Mouse (Mus musculus) heart, embryonic 16.5 days (tissue): Measurements from ENCODE around the gene Acss1. TPM values are rescaled to one million over a fixed set of nuclear protein-coding genes. Genes with fewer than 3 reads are reported as not detected.

Source experiments
- ATAC-seq: fragments of 200-750 bp; cut with Nextera tagmentation; replicated peaks from 2 replicates; pipeline ENCODE4 v1.8.0; 2017; ENCODE audit warnings: moderate number of reproducible peaks; ENCODE audit not compliant: insufficient read depth, low FRiP score; ENCODE audit errors: extremely low read depth
- H3K27ac ChIP-seq: fragments of 300-500 bp; sonication (generic); 2 replicates; pipeline ENCODE4 v1.5.1; 2014; ENCODE audit warnings: mild to moderate bottlenecking, low read length, control low read depth, moderate library complexity
- H3K27me3 ChIP-seq: fragments of 300-500 bp; sonication (generic); 2 replicates; pipeline ENCODE4 v1.6.1; 2014; ENCODE audit warnings: low read length, mixed read lengths; ENCODE audit not compliant: control insufficient read depth, insufficient read depth
- H3K36me3 ChIP-seq: fragments of 300-500 bp; sonication (generic); 2 replicates; pipeline ENCODE4 v1.6.1; 2014; ENCODE audit not compliant: control insufficient read depth, insufficient read depth
- H3K4me1 ChIP-seq: fragments of 300-500 bp; sonication (generic); 2 replicates; pipeline ENCODE4 v1.6.1; 2014; ENCODE audit warnings: low read length, mixed read lengths; ENCODE audit not compliant: control insufficient read depth, insufficient read depth
- H3K4me2 ChIP-seq: fragments of 300-500 bp; sonication (generic); 2 replicates; pipeline ENCODE4 v1.6.1; 2014; ENCODE audit warnings: low read depth, mild to moderate bottlenecking, control low read depth, low read length
- H3K4me3 ChIP-seq: fragments of 300-500 bp; sonication (generic); 2 replicates; pipeline ENCODE4 v1.5.1; 2014; ENCODE audit warnings: mild to moderate bottlenecking, control low read depth, low read length
- H3K9ac ChIP-seq: fragments of 300-500 bp; sonication (generic); 2 replicates; pipeline ENCODE4 v1.6.1; 2014; ENCODE audit warnings: low read length, control low read depth
- H3K9me3 ChIP-seq: fragments of 300-500 bp; sonication (generic); replicated peaks from 2 replicates; pipeline ENCODE4 v1.6.1; 2016; ENCODE audit warnings: low read length; ENCODE audit not compliant: control insufficient read depth
- WGBS: fragments of 180-500 bp; shearing (Covaris S2); extraction: QIAGEN DNeasy Blood & Tissue Kit; methylation state at CpG from one replicate; pipeline ENCODE4 v1.1.7; 2014; 5-methylcytosine and 5-hydroxymethylcytosine counted together
- polyA plus RNA-seq: library from polyadenylated mRNA; unstranded; fragments of >200 nt; fragmentation: Nextera tagmentation; extraction: Ambion mirVana; gene quantifications from 2 replicates; pipeline ENCODE4 v1.2.1, GENCODE M21; 2015

The Acss1 gene
- polyA plus RNA-seq, 1 experiment from 2014 or later, result 15.4 TPM

DNA sequence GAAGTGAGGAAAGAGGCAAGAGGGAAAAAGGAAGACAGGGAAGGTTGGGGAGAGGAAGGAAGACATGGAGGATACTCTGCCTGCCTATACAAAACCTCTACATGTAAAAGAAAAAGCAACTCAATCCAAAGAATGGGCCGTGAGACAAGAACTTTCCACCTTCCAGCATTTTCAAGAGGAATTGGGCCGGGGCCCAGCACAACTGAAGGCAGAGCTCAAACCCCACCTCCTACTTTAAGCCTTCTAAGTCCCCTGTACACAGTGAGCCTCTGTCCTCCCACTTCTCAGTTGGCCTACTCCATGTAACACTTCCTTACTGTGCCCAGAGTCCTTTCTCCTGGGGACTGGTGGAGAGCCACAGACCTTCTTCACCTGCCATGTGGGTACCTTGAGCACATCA, 6.3 kb downstream of the Acss1 start:
- no peak overlapping the region for H3K9ac ChIP-seq
- peaks cover 19% of the 10 kb centered on the region for H3K4me1 ChIP-seq
- no peak overlapping the region for H3K4me3 ChIP-seq
- peaks cover 3% of the 10 kb centered on the region; the same call in 1 of the 2 replicates for H3K36me3 ChIP-seq
- H3K27me3 ChIP-seq, result no peaks in the 10 kb centered on the region
- 83% methylated on average over 2 of the region's 2 CpGs for WGBS
- H3K27ac ChIP-seq, result no peak overlapping the region
- H3K4me2 ChIP-seq, result no peak overlapping the region
- ATAC-seq, result no peak
- H3K9me3 ChIP-seq, result no peaks in the 10 kb centered on the region

DNA sequence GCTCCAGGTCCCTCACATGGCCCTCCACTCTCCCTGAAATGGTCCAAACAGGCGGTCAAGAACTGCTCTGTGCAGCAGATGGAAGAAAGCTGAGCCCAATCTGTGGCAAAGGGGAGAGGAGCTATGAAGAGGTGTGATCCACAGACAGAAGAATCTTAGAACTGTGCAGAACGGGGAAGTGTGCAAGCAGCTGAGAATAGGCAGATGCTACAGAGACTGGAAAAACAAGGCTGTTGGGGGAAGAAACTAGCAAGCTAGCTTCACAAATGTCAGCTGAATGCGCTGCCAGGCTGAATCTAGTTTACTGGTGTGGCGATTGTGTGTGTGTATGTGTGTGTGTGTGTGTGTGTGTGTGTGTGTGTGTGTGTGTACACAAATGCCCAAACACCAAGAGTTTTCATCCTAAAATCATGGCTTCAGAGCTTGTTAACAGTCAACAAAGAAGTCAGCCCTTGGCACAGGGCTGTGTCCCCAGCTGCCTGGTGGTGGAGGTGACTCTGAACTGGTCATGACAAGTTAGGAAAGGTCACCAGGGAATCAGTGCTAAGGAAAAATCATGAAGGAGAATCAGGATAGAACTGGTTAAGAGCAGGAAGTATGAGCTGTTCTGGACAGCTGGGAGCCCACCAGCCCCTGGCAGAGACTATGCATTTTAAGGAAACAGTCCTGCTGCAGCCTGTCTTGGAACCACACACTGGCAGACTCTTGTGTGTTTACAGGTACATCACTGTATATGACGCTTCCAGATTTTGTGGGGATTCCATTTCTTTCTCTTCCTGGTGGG, 7.4 kb downstream of the Acss1 start:
- ATAC-seq, result no peak
- 74% methylated on average over 5 of the region's 5 CpGs for WGBS
- H3K27ac ChIP-seq, result no peak overlapping the region
- no peak overlapping the region for H3K4me3 ChIP-seq
- H3K9me3 ChIP-seq, result no peaks in the 10 kb centered on the region
- peaks cover 3% of the 10 kb centered on the region; the same call in 1 of the 2 replicates for H3K36me3 ChIP-seq
- no peak overlapping the region for H3K4me2 ChIP-seq
- H3K27me3 ChIP-seq, result no peaks in the 10 kb centered on the region
- H3K4me1 ChIP-seq, result peaks cover 17% of the 10 kb centered on the region
- no peak overlapping the region for H3K9ac ChIP-seq

DNA sequence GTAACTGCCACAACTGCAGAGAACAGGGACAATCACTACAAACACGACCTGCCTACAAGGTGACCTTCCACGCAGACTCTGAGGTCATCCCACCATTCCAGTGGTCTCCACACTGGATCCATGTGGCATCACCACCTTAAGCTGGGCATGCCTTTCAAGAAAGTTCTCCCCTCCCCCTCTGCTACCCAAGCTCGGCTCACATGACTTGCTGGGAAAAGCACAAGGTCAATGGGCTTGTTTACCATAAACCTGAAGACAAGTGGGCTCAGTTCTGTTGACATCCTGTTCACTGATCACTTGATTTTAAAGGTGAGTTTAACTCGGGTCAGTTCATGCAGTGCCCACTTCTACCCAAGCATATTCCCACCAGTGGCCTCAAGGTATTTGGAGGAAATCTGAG, 8.3 kb downstream of the Acss1 start:
- ATAC-seq, result no peak
- Histone ChIP-seq H3K4me2 (no peak overlapping the region), H3K4me1 (peaks cover 15% of the 10 kb centered on the region), H3K36me3 (peaks cover 3% of the 10 kb centered on the region; the same call in 1 of the 2 replicates), H3K9me3 (no peaks in the 10 kb centered on the region), H3K4me3 (no peak overlapping the region), H3K9ac (no peak overlapping the region), H3K27me3 (no peaks in the 10 kb centered on the region), H3K27ac (no peak overlapping the region)
- 60% methylated on average over 4 of the region's 4 CpGs for WGBS

DNA sequence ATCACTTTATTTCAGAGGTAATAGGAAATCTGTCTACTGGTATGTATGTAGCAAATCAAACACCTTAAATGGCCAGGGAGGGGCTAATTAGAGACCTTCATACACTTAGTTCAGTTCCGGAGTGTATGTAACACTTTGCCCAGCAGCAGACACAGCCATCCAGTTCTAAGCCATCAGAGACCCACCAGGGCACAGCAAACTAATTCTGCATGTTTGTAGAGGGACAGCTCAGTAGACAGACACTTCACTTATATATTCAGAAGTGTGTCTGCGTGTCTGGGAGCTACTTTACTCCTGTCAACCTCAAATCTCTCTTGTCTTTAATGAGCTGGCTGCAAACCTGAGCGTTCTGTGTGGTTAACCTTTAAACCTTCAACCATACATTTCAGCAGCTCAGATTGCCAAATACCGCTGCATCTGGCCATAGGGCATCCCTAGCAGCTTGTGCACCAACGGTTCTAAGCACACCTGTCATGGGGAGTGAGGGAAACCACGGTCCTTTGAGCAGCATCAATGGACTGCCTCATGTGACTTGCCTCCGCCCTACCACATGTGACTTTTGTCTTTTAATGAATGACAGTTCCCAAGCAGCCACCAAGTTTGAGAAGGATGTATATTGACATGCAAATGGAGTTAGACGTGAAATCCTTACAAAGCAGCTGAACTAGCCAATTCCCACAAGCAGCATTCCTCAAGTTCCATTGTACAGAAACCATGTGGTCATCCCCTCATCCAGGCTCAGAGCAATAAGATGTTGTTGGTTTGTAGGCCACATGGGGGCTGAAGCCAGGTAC, 11.1 kb downstream of the Acss1 start:
- no peaks in the 10 kb centered on the region for H3K4me1 ChIP-seq
- peak; percentile 58 for ATAC-seq
- no peak overlapping the region for H3K4me3 ChIP-seq
- no peaks in the 10 kb centered on the region for H3K27me3 ChIP-seq
- 65% methylated on average over 8 of the region's 8 CpGs for WGBS
- H3K9ac ChIP-seq, result no peak overlapping the region
- peaks cover 3% of the 10 kb centered on the region; the same call in 1 of the 2 replicates for H3K36me3 ChIP-seq
- no peaks in the 10 kb centered on the region for H3K9me3 ChIP-seq
- no peak overlapping the region for H3K27ac ChIP-seq
- H3K4me2 ChIP-seq, result no peak overlapping the region

DNA sequence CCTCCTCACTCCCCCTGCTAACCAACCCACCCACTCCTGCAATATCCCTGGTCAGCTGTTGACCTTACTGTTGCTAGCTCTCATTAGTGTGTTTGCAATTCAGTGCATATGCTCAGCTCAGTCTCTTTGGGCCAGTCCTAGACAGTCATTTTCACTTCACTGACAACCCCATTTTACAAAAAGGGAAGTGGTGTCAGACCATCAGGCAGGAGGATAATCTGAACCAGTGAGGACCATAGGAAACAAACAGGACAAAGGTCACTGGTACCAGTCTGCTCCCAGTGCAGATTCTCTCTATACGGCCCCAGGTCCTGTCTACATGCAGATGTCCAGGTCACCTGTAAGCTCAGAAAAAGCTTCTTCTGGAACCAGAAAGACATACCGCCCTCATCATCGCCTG, 12.2 kb downstream of the Acss1 start:
- H3K4me2 ChIP-seq, result no peak overlapping the region
- ATAC-seq, result no peak
- H3K4me1 ChIP-seq, result peaks cover 2% of the 10 kb centered on the region; the same call in 1 of the 2 replicates
- H3K27me3 ChIP-seq, result no peaks in the 10 kb centered on the region
- no peak overlapping the region for H3K4me3 ChIP-seq
- peaks cover 3% of the 10 kb centered on the region; the same call in 1 of the 2 replicates for H3K36me3 ChIP-seq
- 86% methylated on average over 3 of the region's 3 CpGs for WGBS
- no peaks in the 10 kb centered on the region for H3K9me3 ChIP-seq
- H3K27ac ChIP-seq, result no peak overlapping the region
- no peak overlapping the region for H3K9ac ChIP-seq

DNA sequence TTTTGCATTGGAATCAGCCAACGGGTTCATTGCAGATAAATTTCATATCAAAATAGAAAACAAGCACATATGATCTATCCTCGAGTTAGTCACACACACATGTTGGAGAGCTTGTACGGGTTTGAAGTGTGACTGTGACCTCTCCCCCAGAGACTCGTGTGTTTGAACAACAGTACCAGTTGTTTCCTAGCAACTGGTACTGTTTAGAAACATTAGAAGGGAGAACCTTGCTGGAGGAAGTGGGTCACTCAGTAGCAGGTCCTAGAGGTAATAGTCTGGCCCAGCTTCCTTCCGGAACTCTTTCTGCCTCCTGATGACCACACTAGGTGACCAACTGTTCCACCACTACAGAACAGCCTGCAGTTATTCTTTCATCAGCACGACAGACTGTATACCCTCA, 13.0 kb downstream of the Acss1 start:
- Histone ChIP-seq H3K9ac (no peak overlapping the region), H3K27me3 (no peaks in the 10 kb centered on the region), H3K9me3 (no peaks in the 10 kb centered on the region), H3K36me3 (peaks cover 3% of the 10 kb centered on the region; the same call in 1 of the 2 replicates), H3K27ac (no peak overlapping the region), H3K4me3 (no peak overlapping the region), H3K4me2 (no peak overlapping the region), H3K4me1 (peaks cover 10% of the 10 kb centered on the region)
- 71% methylated on average over 6 of the region's 6 CpGs for WGBS
- ATAC-seq, result no peak

DNA sequence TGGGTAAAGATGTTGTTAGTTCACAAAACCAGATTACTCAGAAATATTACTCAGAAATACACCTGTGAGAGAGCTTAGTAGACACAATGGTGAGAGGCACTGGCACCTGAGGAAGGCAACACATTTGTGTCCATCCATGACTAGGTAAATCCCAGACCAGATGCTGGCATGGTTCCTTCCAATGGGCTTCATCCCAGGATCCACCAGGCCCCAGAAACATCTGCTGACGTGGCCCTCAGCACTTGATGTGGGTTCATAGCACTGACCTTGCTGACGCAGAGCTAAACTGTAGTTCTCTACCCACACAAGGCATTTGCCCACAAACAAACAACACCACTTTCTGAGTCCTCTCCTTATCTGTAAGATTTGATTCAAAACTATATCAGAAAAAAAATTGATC, 13.5 kb downstream of the Acss1 start:
- peaks cover 12% of the 10 kb centered on the region for H3K4me1 ChIP-seq
- H3K27me3 ChIP-seq, result no peaks in the 10 kb centered on the region
- H3K27ac ChIP-seq, result no peak overlapping the region
- no peaks in the 10 kb centered on the region for H3K9me3 ChIP-seq
- H3K4me3 ChIP-seq, result no peak overlapping the region
- H3K4me2 ChIP-seq, result no peak overlapping the region
- no peak for ATAC-seq
- WGBS, result 83% methylated on average over 2 of the region's 2 CpGs
- H3K36me3 ChIP-seq, result peaks cover 3% of the 10 kb centered on the region; the same call in 1 of the 2 replicates
- no peak overlapping the region for H3K9ac ChIP-seq

DNA sequence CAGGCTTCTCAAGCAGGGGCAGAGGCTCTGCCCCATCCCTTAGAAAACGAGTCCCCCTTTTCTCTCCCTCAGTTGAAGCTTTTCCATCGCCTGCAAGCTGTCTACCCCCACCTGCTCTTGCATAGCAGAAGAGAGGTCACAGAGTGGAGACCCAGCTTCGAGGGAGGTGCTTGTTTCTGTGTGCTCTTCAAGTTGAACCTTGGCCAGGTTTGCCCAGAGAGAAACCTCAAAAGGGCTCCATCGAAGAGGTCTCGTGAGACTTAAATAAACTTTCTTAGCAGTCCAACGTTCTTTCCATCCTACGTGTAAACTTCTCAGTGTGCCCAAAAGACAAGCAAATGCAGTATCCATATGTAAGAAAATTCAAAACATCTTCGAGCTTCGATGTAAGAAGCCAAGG, 16.9 kb downstream of the Acss1 start:
- Histone ChIP-seq H3K4me2 (no peak overlapping the region), H3K4me3 (no peak overlapping the region), H3K36me3 (no peaks in the 10 kb centered on the region), H3K27me3 (no peaks in the 10 kb centered on the region), H3K4me1 (peaks cover 12% of the 10 kb centered on the region), H3K9me3 (no peaks in the 10 kb centered on the region), H3K27ac (no peak overlapping the region), H3K9ac (no peak overlapping the region)
- ATAC-seq, result no peak
- WGBS, result 47% methylated on average over 9 of the region's 9 CpGs

DNA sequence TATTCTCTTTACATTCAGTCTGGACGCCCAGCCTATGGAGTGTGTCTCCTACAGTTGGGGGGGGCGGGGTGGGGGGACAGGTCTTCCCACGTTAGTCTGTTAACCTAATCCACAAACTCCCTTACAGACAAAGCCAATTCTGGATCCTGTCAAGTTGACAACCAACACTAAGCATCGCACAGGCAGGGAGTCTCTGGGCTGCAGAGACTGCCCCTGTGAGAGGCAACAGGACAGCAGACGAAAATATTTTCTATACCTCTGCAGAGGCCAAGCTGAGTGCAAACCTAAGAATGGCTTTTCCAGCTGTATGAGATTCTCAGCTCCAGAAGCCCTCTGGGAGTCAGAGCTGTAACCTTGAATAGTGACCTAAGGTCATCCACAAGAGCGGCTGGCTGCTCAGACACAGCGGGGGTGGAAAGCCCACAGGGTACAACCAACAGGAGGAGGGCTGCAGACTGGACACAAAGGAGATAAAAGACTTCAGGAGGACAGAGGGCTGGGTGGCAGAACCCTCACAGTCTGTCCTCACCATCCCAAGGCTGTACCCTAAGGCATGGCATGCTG, 17.7 kb downstream of the Acss1 start:
- peak overlapping the region; percentile 76 for H3K27ac ChIP-seq
- no peak overlapping the region for H3K4me3 ChIP-seq
- H3K4me2 ChIP-seq, result peak overlapping the region; percentile 17; the same call in 1 of the 2 replicates
- peak overlapping the region; percentile 26 for H3K9ac ChIP-seq
- peak; percentile 68 for ATAC-seq
- H3K9me3 ChIP-seq, result no peaks in the 10 kb centered on the region
- 17% methylated on average over 7 of the region's 7 CpGs for WGBS
- no peaks in the 10 kb centered on the region for H3K27me3 ChIP-seq
- peaks cover 12% of the 10 kb centered on the region for H3K4me1 ChIP-seq
- H3K36me3 ChIP-seq, result no peaks in the 10 kb centered on the region
